Mouse (Mus musculus) heart, embryonic 12.5 days (tissue): ENCODE data around the gene Myrip. TPM values are rescaled to one million over a fixed set of nuclear protein-coding genes. Genes with fewer than 3 reads are reported as not detected.
"Not testable (repeated sequence)": the region's sequence is repeated elsewhere in the genome, so short reads cannot be mapped to it uniquely, and the experiment has no call there.

Experiments
- ATAC-seq: fragments of 200-750 bp; cut with Nextera tagmentation; 2 replicates; pipeline ENCODE4 v1.8.0; 2017; ENCODE audit warnings: moderate TSS enrichment, moderate library complexity; ENCODE audit not compliant: insufficient number of reproducible peaks, low FRiP score
- H3K27ac ChIP-seq: fragments of 300-500 bp; sonication (generic); 2 replicates; pipeline ENCODE4 v1.5.1; 2016; ENCODE audit warnings: mild to moderate bottlenecking, moderate library complexity; ENCODE audit not compliant: poor library complexity, severe bottlenecking
- H3K27me3 ChIP-seq: fragments of 300-500 bp; sonication (generic); replicated peaks from 2 replicates; pipeline ENCODE4 v1.6.1; 2016; ENCODE audit warnings: mild to moderate bottlenecking, moderate library complexity
- H3K36me3 ChIP-seq: fragments of 300-500 bp; sonication (generic); 2 replicates; pipeline ENCODE4 v1.6.1; 2016; ENCODE audit warnings: mild to moderate bottlenecking, moderate library complexity
- H3K4me1 ChIP-seq: fragments of 300-500 bp; sonication (generic); replicated peaks from 2 replicates; pipeline ENCODE4 v1.6.1; 2016; ENCODE audit warnings: mild to moderate bottlenecking
- H3K4me2 ChIP-seq: fragments of 300-500 bp; sonication (generic); 2 replicates; pipeline ENCODE4 v1.6.1; 2016; ENCODE audit warnings: mild to moderate bottlenecking, moderate library complexity
- H3K4me3 ChIP-seq: fragments of 300-500 bp; sonication (generic); 2 replicates; pipeline ENCODE4 v1.5.1; 2016; ENCODE audit warnings: mild to moderate bottlenecking
- H3K9ac ChIP-seq: fragments of 300-500 bp; sonication (generic); 2 replicates; pipeline ENCODE4 v1.6.1; 2016; ENCODE audit warnings: mild to moderate bottlenecking, moderate library complexity
- H3K9me3 ChIP-seq: fragments of 300-500 bp; sonication (generic); replicated peaks from 2 replicates; pipeline ENCODE4 v1.6.1; 2016; ENCODE audit warnings: mild to moderate bottlenecking, moderate library complexity
- WGBS: fragments of 180-500 bp; shearing (Covaris S2); methylation state at CpG from one replicate; pipeline ENCODE4 v1.1.7; 2016; 5-methylcytosine and 5-hydroxymethylcytosine counted together
- polyA plus RNA-seq: library from polyadenylated mRNA; unstranded; fragments of >200 nt; fragmentation: Nextera tagmentation; extraction: Ambion mirVana; gene quantifications from 2 replicates; pipeline ENCODE4 v1.2.1, GENCODE M21; 2016

Gene Myrip
- polyA plus RNA-seq, 1 experiment from 2014 or later: 1.1 TPM

DNA sequence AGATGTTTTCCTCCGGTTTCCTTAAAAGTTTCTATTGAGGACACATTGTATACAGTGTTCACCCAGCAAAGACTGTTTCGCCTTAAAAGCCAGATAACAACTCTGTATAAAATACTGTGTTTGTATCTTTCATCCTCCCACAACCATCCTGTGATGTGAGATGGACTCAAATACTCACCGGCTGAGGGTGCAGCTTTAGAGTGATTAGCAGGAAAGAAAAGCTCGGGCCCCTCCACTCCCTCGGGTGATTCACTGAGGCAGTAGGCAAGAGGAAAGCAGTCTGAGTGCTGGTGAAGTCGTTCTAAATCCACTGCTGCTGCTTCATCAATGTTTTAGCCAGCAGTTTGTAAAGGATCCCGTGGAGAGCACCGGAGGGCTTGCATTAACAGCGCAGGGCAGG is 93.9 kb downstream of the Myrip start:
- ATAC-seq: no peak
- Histone ChIP-seq H3K9ac (no peak overlapping the region), H3K27me3 (peaks cover 6% of the 10 kb centered on the region), H3K27ac (no peak overlapping the region), H3K4me1 (no peaks in the 10 kb centered on the region), H3K36me3 (no peaks in the 10 kb centered on the region), H3K4me3 (no peak overlapping the region), H3K4me2 (no peak overlapping the region), H3K9me3 (no peaks in the 10 kb centered on the region; the same call in 1 of the 2 replicates)
- WGBS: 46% methylated on average over 9 of the region's 9 CpGs

DNA sequence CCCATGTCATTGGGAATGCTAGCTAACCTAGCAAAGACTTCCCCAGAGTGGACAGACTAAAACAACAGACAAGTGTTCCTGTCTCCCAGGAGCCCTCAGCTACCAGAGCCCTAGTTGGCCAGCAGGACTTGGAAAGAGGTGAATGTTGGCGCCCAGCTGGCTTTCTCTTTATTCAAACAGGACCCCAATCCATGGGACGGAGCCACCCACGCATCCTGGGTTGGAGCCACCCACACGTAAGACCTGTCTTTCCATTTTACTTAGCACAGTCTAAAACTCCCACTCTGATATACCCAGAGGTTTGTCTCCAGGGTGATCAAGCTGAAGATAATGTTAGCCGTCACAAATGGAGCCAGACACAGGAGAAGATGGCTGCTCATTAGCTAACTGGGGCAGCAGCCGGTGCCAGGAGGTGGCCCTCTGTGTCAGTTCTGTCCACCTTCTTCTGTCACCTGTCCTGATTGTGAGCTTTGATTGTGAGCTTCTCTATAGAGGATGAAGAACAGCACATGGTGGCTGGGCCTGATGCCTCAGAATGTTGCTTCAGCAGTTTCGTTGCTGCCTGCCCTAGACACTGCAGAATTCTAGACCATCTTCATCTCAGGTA is 95.4 kb downstream of the Myrip start:
- no peak overlapping the region for H3K4me2 ChIP-seq
- ATAC-seq: no peak
- WGBS: 85% methylated on average over 7 of the region's 7 CpGs

DNA sequence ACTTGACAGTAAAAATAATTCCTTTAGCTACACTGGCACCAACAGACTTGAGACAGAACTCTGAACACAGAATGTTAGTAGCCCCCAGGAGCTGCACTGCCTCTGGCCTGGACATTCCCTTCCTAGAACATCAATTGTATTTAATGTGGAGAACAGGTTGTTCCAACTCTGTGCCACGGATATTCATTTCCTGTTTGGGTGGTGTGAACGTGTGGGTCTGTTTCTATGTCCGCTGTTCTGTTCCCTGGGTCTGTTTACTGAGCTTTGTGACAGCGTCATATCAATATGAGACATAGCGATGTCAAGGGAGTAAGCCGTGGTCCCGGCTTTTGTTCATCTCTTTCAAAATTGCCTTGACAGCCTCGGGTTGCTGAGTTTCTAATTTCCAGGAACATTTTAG is 97.0 kb downstream of the Myrip start:
- no peak overlapping the region for H3K4me3 ChIP-seq
- peaks cover 7% of the 10 kb centered on the region for H3K4me1 ChIP-seq
- 79% methylated on average over 8 of the region's 8 CpGs for WGBS
- no peak for ATAC-seq
- no peak overlapping the region for H3K4me2 ChIP-seq
- H3K9me3 ChIP-seq: no peaks in the 10 kb centered on the region
- H3K27ac ChIP-seq: no peak overlapping the region
- H3K9ac ChIP-seq: no peak overlapping the region
- H3K27me3 ChIP-seq: peaks cover 6% of the 10 kb centered on the region
- H3K36me3 ChIP-seq: no peaks in the 10 kb centered on the region

More for the DNA sequence above, 95.4 kb downstream of the Myrip start:
- Histone ChIP-seq H3K4me1 (no peaks in the 10 kb centered on the region), H3K9me3 (no peaks in the 10 kb centered on the region), H3K4me3 (no peak overlapping the region), H3K9ac (no peak overlapping the region), H3K27me3 (peaks cover 6% of the 10 kb centered on the region), H3K36me3 (no peaks in the 10 kb centered on the region), H3K27ac (no peak overlapping the region)

DNA sequence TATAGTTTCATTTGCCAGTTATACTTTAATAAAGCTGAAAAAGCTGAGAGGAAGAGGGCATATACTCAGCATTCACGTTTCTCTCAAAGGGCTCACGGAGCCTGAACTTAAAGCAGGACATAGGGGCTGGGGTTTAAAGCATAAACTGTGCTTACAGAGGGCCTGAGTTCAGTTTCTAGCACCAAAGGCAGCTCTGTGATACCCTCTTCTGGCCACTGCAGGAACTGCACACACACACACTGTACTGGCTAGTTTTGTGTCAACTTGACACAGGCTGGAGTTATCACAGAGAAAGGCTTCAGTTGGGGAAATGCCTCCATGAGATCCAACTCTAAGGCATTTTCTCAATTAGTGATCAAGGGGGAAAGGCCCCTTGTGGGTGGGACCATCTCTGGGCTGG is 98.2 kb downstream of the Myrip start:
- 79% methylated on average over 2 of the region's 2 CpGs for WGBS
- H3K36me3 ChIP-seq, H3K27ac ChIP-seq, H3K4me3 ChIP-seq, H3K9me3 ChIP-seq, H3K27me3 ChIP-seq, ATAC-seq, H3K4me2 ChIP-seq, H3K9ac ChIP-seq: not testable (repeated sequence)
- peaks cover 13% of the 10 kb centered on the region for H3K4me1 ChIP-seq

DNA sequence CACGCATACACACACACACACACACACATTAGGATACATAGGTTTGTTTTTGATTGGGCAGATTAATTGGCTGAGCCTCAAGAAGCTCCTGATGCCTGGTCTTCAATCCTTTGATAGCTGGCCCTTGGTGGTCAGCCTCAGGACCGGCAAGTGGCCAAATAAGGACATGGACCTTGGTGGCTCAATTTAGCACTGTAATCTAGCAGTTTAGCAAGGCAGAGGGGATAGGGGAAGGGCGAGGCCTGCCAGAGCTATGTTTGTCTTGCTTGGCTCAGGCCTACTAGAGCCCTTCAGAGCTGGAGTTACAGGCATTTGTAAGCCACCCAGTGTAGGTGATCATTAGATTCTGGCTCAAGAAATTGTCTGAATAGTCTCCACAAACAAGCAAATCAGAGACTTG is 101.1 kb downstream of the Myrip start:
- Histone ChIP-seq H3K9me3 (no peaks in the 10 kb centered on the region), H3K4me2 (no peak overlapping the region), H3K27me3 (no peaks in the 10 kb centered on the region), H3K27ac (peak overlapping the region; percentile 48), H3K36me3 (no peaks in the 10 kb centered on the region), H3K9ac (no peak overlapping the region), H3K4me3 (no peak overlapping the region), H3K4me1 (peaks cover 13% of the 10 kb centered on the region)
- 54% methylated on average over 3 of the region's 3 CpGs for WGBS
- ATAC-seq: no peak

DNA sequence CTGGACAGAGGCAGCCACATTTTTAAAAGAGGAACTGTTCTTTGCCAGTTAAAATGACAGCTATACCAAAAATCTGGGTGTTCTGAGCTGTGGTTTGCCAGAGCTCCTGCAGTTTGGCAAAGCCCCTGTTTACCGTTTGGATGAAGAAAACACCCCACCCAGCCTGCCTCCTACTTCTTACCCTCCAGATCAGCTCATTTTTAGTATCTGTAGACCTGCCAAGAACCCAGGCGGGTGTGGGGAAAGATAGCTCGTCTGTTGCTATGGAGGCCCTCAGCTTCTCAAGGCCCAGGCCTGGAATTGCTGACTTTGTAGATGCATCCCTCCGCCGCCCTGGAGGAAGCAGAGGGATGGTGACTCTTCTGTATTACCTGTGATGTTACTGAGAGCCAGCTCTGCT is 102.3 kb downstream of the Myrip start:
- H3K4me3 ChIP-seq: no peak overlapping the region
- H3K4me1 ChIP-seq: peaks cover 13% of the 10 kb centered on the region
- 60% methylated on average over 5 of the region's 5 CpGs for WGBS
- H3K9ac ChIP-seq: no peak overlapping the region
- no peaks in the 10 kb centered on the region for H3K36me3 ChIP-seq
- no peak for ATAC-seq
- no peaks in the 10 kb centered on the region for H3K27me3 ChIP-seq
- H3K9me3 ChIP-seq: no peaks in the 10 kb centered on the region
- H3K4me2 ChIP-seq: no peak overlapping the region
- no peak overlapping the region for H3K27ac ChIP-seq

DNA sequence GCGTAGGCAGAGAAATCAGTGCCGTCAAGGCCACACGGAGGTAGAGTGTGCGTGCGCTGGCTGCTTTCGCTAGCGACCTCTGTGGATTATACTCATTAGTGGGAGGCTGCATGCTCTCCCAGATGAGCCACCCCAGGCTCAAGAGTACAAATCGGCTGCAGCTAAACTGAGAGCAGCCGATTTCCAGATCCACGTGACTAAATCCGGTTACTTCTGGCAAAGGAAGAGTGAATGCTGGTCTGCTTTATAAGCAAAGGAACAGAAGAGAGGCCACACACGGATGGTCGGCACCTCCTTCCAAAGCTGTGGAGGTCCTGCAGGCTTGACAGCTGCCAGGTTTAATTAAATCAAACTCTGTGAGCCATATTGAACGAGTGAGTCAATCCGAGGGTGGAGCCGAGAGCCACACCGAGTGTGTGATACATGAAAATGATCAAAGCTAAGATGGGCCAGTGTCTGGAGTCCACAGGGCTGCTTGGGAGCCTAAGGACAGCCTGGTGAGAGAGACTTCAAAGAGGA is 108.4 kb downstream of the Myrip start:
- no peak for ATAC-seq
- Histone ChIP-seq H3K9me3 (no peaks in the 10 kb centered on the region), H3K9ac (no peak overlapping the region), H3K4me1 (peaks cover 3% of the 10 kb centered on the region; the same call in 1 of the 2 replicates), H3K27ac (no peak overlapping the region), H3K36me3 (no peaks in the 10 kb centered on the region), H3K27me3 (0 out of 2 replicates have a peak, but pooled peaks cover 6% of the 10 kb centered on the region), H3K4me3 (no peak overlapping the region), H3K4me2 (no peak overlapping the region)
- WGBS: 81% methylated on average over 17 of the region's 17 CpGs

DNA sequence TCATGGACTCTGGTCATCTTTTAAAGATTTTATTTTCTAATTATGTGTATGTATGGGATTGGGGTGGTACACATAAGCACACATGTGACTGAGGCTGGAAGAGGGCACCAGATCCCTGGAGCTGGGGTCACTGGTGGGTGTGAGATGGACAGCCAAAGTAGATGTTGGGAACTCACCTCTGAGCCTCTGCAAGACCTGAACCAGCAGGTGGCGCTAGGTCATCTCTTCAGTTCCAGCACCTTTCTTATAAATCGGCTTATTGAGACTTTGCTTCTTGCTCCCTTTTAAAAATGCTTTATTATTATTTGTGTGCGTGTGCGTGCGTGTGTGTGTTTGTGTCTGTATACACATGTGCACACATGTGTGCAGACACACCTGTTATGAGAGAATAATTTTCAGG is 109.1 kb downstream of the Myrip start:
- Histone ChIP-seq H3K27ac (no peak overlapping the region), H3K9ac (no peak overlapping the region), H3K9me3 (no peaks in the 10 kb centered on the region), H3K27me3 (0 out of 2 replicates have a peak, but pooled peaks cover 6% of the 10 kb centered on the region), H3K4me2 (no peak overlapping the region), H3K36me3 (no peaks in the 10 kb centered on the region), H3K4me1 (peaks cover 3% of the 10 kb centered on the region; the same call in 1 of the 2 replicates), H3K4me3 (no peak overlapping the region)
- ATAC-seq: no peak
- whole genome bisulfite sequencing: 20% methylated on average over 5 of the region's 5 CpGs

DNA sequence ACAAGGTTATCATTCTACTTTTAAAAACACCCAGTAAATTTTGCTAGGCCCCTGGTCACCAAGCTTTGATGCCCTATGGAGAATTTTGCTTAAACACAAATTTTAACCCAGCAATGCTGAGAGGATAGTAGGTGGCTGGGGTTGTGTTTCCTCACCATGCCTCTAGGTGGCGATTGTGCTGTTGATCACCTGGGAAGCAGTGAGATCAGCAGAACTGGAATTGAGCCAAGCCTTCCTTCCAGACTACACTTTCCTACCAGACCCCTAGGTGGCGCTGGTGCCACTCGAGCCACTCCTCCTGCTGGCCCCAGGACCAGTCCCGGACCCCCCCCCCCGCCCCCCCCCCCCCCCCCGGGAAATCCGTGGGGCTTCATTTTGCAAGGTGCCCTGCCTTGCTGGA is 114.2 kb downstream of the Myrip start:
- Histone ChIP-seq H3K4me2 (no peak overlapping the region), H3K4me1 (peaks cover 3% of the 10 kb centered on the region; the same call in 1 of the 2 replicates), H3K27ac (no peak overlapping the region), H3K9ac (no peak overlapping the region), H3K36me3 (no peaks in the 10 kb centered on the region), H3K4me3 (no peak overlapping the region), H3K9me3 (no peaks in the 10 kb centered on the region), H3K27me3 (0 out of 2 replicates have a peak, but pooled peaks cover 11% of the 10 kb centered on the region)
- ATAC-seq: 0 out of 2 replicates have a peak, but pooled peaks have one; percentile 15
- 0% methylated on average over 4 of the region's 7 CpGs for WGBS

DNA sequence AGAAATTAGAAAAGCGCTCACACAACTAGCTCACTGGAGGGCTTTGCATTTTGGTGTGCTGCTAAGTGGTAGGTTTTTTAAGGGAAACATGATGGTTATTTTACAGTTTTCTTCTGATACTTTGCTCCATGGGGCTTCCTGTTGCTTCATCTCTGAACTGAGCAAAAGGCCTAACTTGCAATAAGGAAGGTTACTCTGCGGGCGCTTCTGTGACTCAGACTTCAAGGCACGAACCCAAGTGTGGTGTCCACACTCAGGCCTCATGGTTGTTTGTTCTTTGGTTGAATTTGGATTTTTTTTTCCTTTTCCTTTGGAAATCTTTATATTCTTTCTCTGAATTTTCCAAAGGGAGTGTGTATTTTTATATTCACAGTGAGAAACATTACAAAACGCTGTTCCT is 114.8 kb downstream of the Myrip start:
- H3K9ac ChIP-seq: no peak overlapping the region
- H3K36me3 ChIP-seq: no peaks in the 10 kb centered on the region
- peaks cover 3% of the 10 kb centered on the region; the same call in 1 of the 2 replicates for H3K4me1 ChIP-seq
- 0 out of 2 replicates have a peak, but pooled peaks cover 8% of the 10 kb centered on the region for H3K27me3 ChIP-seq
- H3K9me3 ChIP-seq: no peaks in the 10 kb centered on the region
- H3K4me3 ChIP-seq: no peak overlapping the region
- whole genome bisulfite sequencing: 91% methylated on average over 5 of the region's 5 CpGs
- no peak for ATAC-seq
- no peak overlapping the region for H3K27ac ChIP-seq
- no peak overlapping the region for H3K4me2 ChIP-seq

DNA sequence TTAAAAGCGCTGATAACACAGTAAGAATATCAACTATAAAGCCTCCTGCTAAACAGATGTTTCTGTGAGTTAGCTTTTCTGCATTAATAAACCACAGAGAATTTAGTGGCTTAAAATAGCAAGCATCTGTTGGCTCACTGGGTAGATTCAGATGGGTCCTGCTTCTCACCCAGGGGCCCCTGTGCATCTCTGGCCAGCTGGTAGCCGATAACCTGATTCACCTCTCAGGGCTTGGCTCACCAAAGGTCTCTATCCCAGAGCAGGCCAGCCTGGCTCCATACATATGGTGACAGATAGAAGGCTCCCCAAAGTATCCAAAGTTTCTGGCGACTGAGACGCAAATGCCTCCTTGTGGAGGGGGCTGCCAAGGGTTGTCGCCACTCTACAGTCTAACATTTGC is 115.4 kb downstream of the Myrip start:
- WGBS: 70% methylated on average over 5 of the region's 5 CpGs
- Histone ChIP-seq H3K27ac (no peak overlapping the region), H3K27me3 (0 out of 2 replicates have a peak, but pooled peaks cover 6% of the 10 kb centered on the region), H3K9ac (no peak overlapping the region), H3K4me1 (peaks cover 3% of the 10 kb centered on the region; the same call in 1 of the 2 replicates), H3K9me3 (no peaks in the 10 kb centered on the region), H3K36me3 (no peaks in the 10 kb centered on the region), H3K4me3 (no peak overlapping the region), H3K4me2 (no peak overlapping the region)
- no peak for ATAC-seq

DNA sequence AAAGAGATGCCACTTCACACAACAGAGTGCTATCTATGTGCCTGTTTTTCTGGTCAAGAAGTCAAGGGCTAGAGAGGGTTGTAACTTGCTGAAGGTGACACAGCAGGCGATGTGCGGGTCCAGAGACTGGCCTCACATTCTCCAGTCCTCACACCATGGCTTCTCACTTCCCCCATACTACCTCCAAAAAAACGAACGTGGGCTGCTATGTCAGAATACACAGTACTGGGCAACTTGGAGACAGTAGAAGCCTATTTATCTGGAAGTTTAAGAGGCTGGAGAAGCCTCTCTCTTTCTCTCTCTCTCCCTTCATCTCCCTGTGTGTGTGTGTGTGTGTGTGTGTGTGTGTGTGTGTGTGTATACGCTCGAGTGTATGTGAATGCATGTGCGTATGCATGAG is 117.3 kb downstream of the Myrip start:
- Histone ChIP-seq H3K9ac (no peak overlapping the region), H3K27ac (no peak overlapping the region)
- ATAC-seq: no peak

More for the DNA sequence above, 117.3 kb downstream of the Myrip start:
- no peaks in the 10 kb centered on the region for H3K36me3 ChIP-seq
- H3K4me3 ChIP-seq: no peak overlapping the region
- H3K4me2 ChIP-seq: no peak overlapping the region
- H3K4me1 ChIP-seq: no peaks in the 10 kb centered on the region
- 67% methylated on average over 7 of the region's 7 CpGs for WGBS
- 0 out of 2 replicates have a peak, but pooled peaks cover 5% of the 10 kb centered on the region for H3K27me3 ChIP-seq
- no peaks in the 10 kb centered on the region for H3K9me3 ChIP-seq
